Mouse (Mus musculus) cortical plate, adult 2 months (tissue): Measurements from ENCODE around the gene Apof. TPM values are rescaled to one million over a fixed set of nuclear protein-coding genes. Genes with fewer than 3 reads are reported as not detected.
"Not testable (repeated sequence)": the region's sequence is repeated elsewhere in the genome, so short reads cannot be mapped to it uniquely, and the experiment has no call there.

ENCODE experiments used
- H3K27ac ChIP-seq: fragments of 200-500 bp; 2 replicates; pipeline ENCODE4 v1.5.1; 2012; ENCODE audit warnings: low read length, control low read depth, inconsistent platforms; ENCODE audit not compliant: insufficient read depth
- H3K4me1 ChIP-seq: fragments of 200-500 bp; 2 replicates; pipeline ENCODE4 v1.6.1; 2011; ENCODE audit warnings: low read length; ENCODE audit not compliant: control insufficient read depth, insufficient read depth
- H3K4me3 ChIP-seq: fragments of 200-500 bp; 2 replicates; pipeline ENCODE4 v1.5.1; 2011; ENCODE audit warnings: mild to moderate bottlenecking, low read length, control low read depth; ENCODE audit not compliant: insufficient read depth
- CTCF ChIP-seq: fragments of 200-500 bp; IDR thresholded peaks from 2 replicates; pipeline ENCODE4 v1.5.1; 2011; ENCODE audit warnings: mild to moderate bottlenecking, control low read depth, low read length; ENCODE audit not compliant: insufficient read depth; ENCODE audit errors: extremely low read depth
- POLR2A ChIP-seq: fragments of 200-500 bp; IDR thresholded peaks from 2 replicates; pipeline ENCODE4 v1.6.1; 2011; ENCODE audit warnings: mild to moderate bottlenecking, low read length, control low read depth; ENCODE audit not compliant: insufficient read depth; ENCODE audit errors: extremely low read depth
- polyA plus RNA-seq: library from polyadenylated mRNA; depleted of rRNA; stranded (reverse); fragments of >200 nt; gene quantifications from 2 replicates; pipeline ENCODE4 v1.2.3, GENCODE M21; 2012

Gene Apof
- polyA plus RNA-seq, 1 experiment, result 0.29 TPM

GRCm38 (mm10) chr10:128270866-128271265 is 2.4 kb downstream of the Apof start:
- TF ChIP-seq POLR2A (no peak), CTCF (no peak)
- H3K4me3 ChIP-seq, result peak overlapping the region; percentile 78
- 0 out of 2 replicates have a peak, but pooled peaks cover 1% of the 10 kb centered on the region for H3K4me1 ChIP-seq
- 0 out of 2 replicates have a peak overlapping the region, but pooled peaks have one; percentile 11 for H3K27ac ChIP-seq

- 0 out of 2 replicates have a peak, but pooled peaks cover 1% of the 10 kb centered on the region for H3K4me1 ChIP-seq
- no peak for TF ChIP-seq CTCF
- no peak overlapping the region for H3K27ac ChIP-seq
- no peak overlapping the region for H3K4me3 ChIP-seq
Measured at GRCm38 (mm10) chr10:128271883-128272282, 3.4 kb downstream of the Apof start.

- not testable (repeated sequence) for H3K4me3 ChIP-seq, H3K4me1 ChIP-seq, H3K27ac ChIP-seq
Measured at GRCm38 (mm10) chr10:128272819-128273439, 4.5 kb downstream of the Apof start.

- H3K4me1 ChIP-seq, H3K4me3 ChIP-seq, H3K27ac ChIP-seq: not testable (repeated sequence)
Measured at GRCm38 (mm10) chr10:128275374-128275773, 6.9 kb downstream of the Apof start.

- no peak overlapping the region for H3K4me3 ChIP-seq
- TF ChIP-seq CTCF (no peak), POLR2A (no peak)
- no peak overlapping the region for H3K27ac ChIP-seq
- H3K4me1 ChIP-seq, result no peaks in the 10 kb centered on the region
Measured at GRCm38 (mm10) chr10:128278158-128278557, 9.7 kb downstream of the Apof start.

GRCm38 (mm10) chr10:128280943-128281342 is 12.5 kb downstream of the Apof start:
- H3K4me3 ChIP-seq, result no peak overlapping the region
- H3K4me1 ChIP-seq, result no peaks in the 10 kb centered on the region
- no peak for TF ChIP-seq POLR2A
- TF ChIP-seq CTCF, result no peak
- H3K27ac ChIP-seq, result no peak overlapping the region

GRCm38 (mm10) chr10:128281682-128282081 is 13.2 kb downstream of the Apof start:
- H3K4me1 ChIP-seq, result no peaks in the 10 kb centered on the region
- TF ChIP-seq POLR2A (no peak), CTCF (no peak)
- H3K27ac ChIP-seq, result no peak overlapping the region
- H3K4me3 ChIP-seq, result no peak overlapping the region

GRCm38 (mm10) chr10:128282886-128283450 is 14.5 kb downstream of the Apof start:
- Histone ChIP-seq H3K27ac (no peak overlapping the region), H3K4me1 (no peaks in the 10 kb centered on the region), H3K4me3 (no peak overlapping the region)
- TF ChIP-seq POLR2A (no peak), CTCF (no peak)

GRCm38 (mm10) chr10:128283604-128284579 is 15.4 kb downstream of the Apof start:
- TF ChIP-seq POLR2A, result no peak
- TF ChIP-seq CTCF, result peak; percentile 76
- H3K4me3 ChIP-seq, result no peak overlapping the region
- H3K27ac ChIP-seq, result no peak overlapping the region
- no peaks in the 10 kb centered on the region for H3K4me1 ChIP-seq

- H3K4me3 ChIP-seq, H3K27ac ChIP-seq: not testable (repeated sequence)
Measured at GRCm38 (mm10) chr10:128290594-128290993, 22.1 kb downstream of the Apof start.

More at GRCm38 (mm10) chr10:128290594-128290993, 22.1 kb downstream of the Apof start:
- not testable (repeated sequence) for H3K4me1 ChIP-seq
